ENCODE assay signal across 10 mouse cellular contexts in genomic region chr7:112806718-112807400, GRCm38 (mm10).
DNase-seq lines count a peak whose midpoint lies in the region; ATAC-seq and TF ChIP-seq lines count a peak whose summit lies in the region.
"Had no signal": no experiment of that assay in that cellular context is flagged by ENCODE, and none has a peak within 500 bp of the region (broad histone marks: within the 10 kb centered on the region; RNA-seq: fewer than 3 reads in every experiment).

No protein-coding gene starts in this region.

- H3K4me2 ChIP-seq in hindbrain, embryonic 11.5 days (replicated peaks; ENCODE audit: low read depth, low read length) = peak overlapping the region; percentile 2

- intact Hi-C loops in gastrocnemius, adult 2 months (cut with DNase I) = no loop called here

- H3K27me3 ChIP-seq in ES-Bruce4 (ENCODE audit: control insufficient read depth, insufficient read depth, low read length, poor library complexity, severe bottlenecking) = no peaks in the 10 kb centered on the region
- H3K27me3 ChIP-seq in hindbrain, embryonic 11.5 days (ENCODE audit: control insufficient read depth, insufficient read depth, low read length) = no peaks in the 10 kb centered on the region

- 0 out of 2 replicates have a peak, but pooled peaks have one; percentile 19 for TF ChIP-seq EP300 in ES-Bruce4 (IDR thresholded peaks at IDR 0.05; ENCODE audit: insufficient read depth, low read depth, low read length)

- DNase-seq in gastrocnemius, adult 2 months = peak; percentile 46
- no peak for DNase-seq in gastrocnemius, postnatal 4 days (ENCODE audit: low spot score in 2 of 2)
- DNase-seq in hindbrain, embryonic 11.5 days (ENCODE audit: low spot score) = no peak
- DNase-seq in lung, postnatal 10 days = peak; percentile 27
- no peak for DNase-seq in urinary bladder, adult 2 months (ENCODE audit: low spot score)
- no peak for DNase-seq in thymus, adult 18-20 months
- no peak for DNase-seq in layer of hippocampus, postnatal 10 days (ENCODE audit: low spot score in 2 of 2)
- DNase-seq: right cerebral cortex, postnatal 4 days had no signal

- 19% methylated on average over 2 of the region's 2 CpGs for WGBS in hindbrain, embryonic 11.5 days

- peak; percentile 19; the same call in 1 of the 2 replicates for ATAC-seq in hindbrain, embryonic 11.5 days (ENCODE audit: low FRiP score)

- no peaks in the 10 kb centered on the region for H3K9me3 ChIP-seq in ES-Bruce4 (replicated peaks; ENCODE audit: control insufficient read depth, insufficient read depth, low read length, poor library complexity, severe bottlenecking)
- H3K9me3 ChIP-seq in hindbrain, embryonic 11.5 days (ENCODE audit: control insufficient read depth, low read length) = no peaks in the 10 kb centered on the region

- peaks cover 17% of the 10 kb centered on the region for H3K4me1 ChIP-seq in ES-Bruce4 (ENCODE audit: control insufficient read depth, insufficient read depth, low read length)
- peaks cover 14% of the 10 kb centered on the region for H3K4me1 ChIP-seq in hindbrain, embryonic 11.5 days (replicated peaks; ENCODE audit: control insufficient read depth, insufficient read depth, low read length)

- H3K9ac ChIP-seq in ES-Bruce4 (ENCODE audit: low read depth, poor library complexity, severe bottlenecking) = no peak overlapping the region
- no peak overlapping the region for H3K9ac ChIP-seq in hindbrain, embryonic 11.5 days (ENCODE audit: low read depth, low read length)

- no peak for TF ChIP-seq POLR2A in ES-Bruce4 (IDR thresholded peaks at IDR 0.05; ENCODE audit: insufficient read depth, low read length)

- H3K4me3 ChIP-seq in gastrocnemius, adult 2 months = peak overlapping the region; percentile 65
- H3K4me3 ChIP-seq in ES-Bruce4 (ENCODE audit: low read depth, low read length) = peak overlapping the region; percentile 40
- 0 out of 2 replicates have a peak overlapping the region, but pooled peaks have one; percentile 0 for H3K4me3 ChIP-seq in hindbrain, embryonic 11.5 days (ENCODE audit: low read depth, low read length)
- H3K4me3 ChIP-seq: left cerebral cortex, adult 2 months had no signal

- H3K27ac ChIP-seq in gastrocnemius, adult 2 months = peak overlapping the region; percentile 84
- peak overlapping the region; percentile 59 for H3K27ac ChIP-seq in ES-Bruce4 (ENCODE audit: insufficient read depth, low read length)
- peak overlapping the region; percentile 60 for H3K27ac ChIP-seq in hindbrain, embryonic 11.5 days (ENCODE audit: low read depth, low read length)
- H3K27ac ChIP-seq: left cerebral cortex, adult 2 months had no signal

- TF ChIP-seq CTCF in gastrocnemius, adult 2 months (IDR thresholded peaks at IDR 0.05) = no peak
- TF ChIP-seq CTCF in ES-Bruce4 (IDR thresholded peaks at IDR 0.05; ENCODE audit: low read depth, low read length) = no peak

- no peaks in the 10 kb centered on the region for H3K36me3 ChIP-seq in ES-Bruce4 (ENCODE audit: control insufficient read depth, insufficient read depth, low read length, poor library complexity, severe bottlenecking)
- H3K36me3 ChIP-seq in hindbrain, embryonic 11.5 days (ENCODE audit: control insufficient read depth, insufficient read depth, low read length) = no peaks in the 10 kb centered on the region

Comparison
In these comparisons a context has a peak if more than half of its experiments do, and no peak if none do; other contexts are left out.
1. DNase-seq: peak in gastrocnemius, adult 2 months (single experiment) and lung, postnatal 10 days (single experiment); none in gastrocnemius, postnatal 4 days (0 of 2), hindbrain, embryonic 11.5 days (single experiment), urinary bladder, adult 2 months (single experiment), thymus, adult 18-20 months (0 of 2) and layer of hippocampus, postnatal 10 days (0 of 2).
2. H3K4me3 ChIP-seq: peak in every context shown above with its lines; median percentile 65 in gastrocnemius, adult 2 months; 40 in ES-Bruce4; 0 in hindbrain, embryonic 11.5 days.
3. Peak in every context shown above with its lines, with median percentiles within 50 percentile points of each other: H3K27ac ChIP-seq.